Mouse (Mus musculus) intestine, embryonic 14.5 days (tissue): ENCODE measurements around the gene Fadd. TPM values are rescaled to one million over a fixed set of nuclear protein-coding genes. Genes with fewer than 3 reads are reported as not detected.

Experiments used
- ATAC-seq: fragments of 200-750 bp; cut with Nextera tagmentation; replicated peaks from 2 replicates; pipeline ENCODE4 v1.8.0; 2017; ENCODE audit warnings: low read depth, moderate number of reproducible peaks, moderate TSS enrichment, moderate library complexity; ENCODE audit not compliant: low FRiP score, low TSS enrichment
- DNase-seq: peaks from one replicate; pipeline ENCODE4 v3.0.0-alpha.2; 2018; ENCODE audit warnings: low spot score
- H3K27ac ChIP-seq: fragments of 300-500 bp; sonication (generic); 2 replicates; pipeline ENCODE4 v1.5.1; 2014; ENCODE audit warnings: low read depth, mild to moderate bottlenecking, control low read depth
- H3K27me3 ChIP-seq: fragments of 300-500 bp; sonication (generic); replicated peaks from 2 replicates; pipeline ENCODE4 v1.6.1; 2014; ENCODE audit warnings: low read length, control low read depth; ENCODE audit not compliant: control insufficient read depth, insufficient read depth
- H3K36me3 ChIP-seq: fragments of 300-500 bp; sonication (generic); 2 replicates; pipeline ENCODE4 v1.6.1; 2014; ENCODE audit warnings: low read length, control low read depth; ENCODE audit not compliant: control insufficient read depth, insufficient read depth
- H3K4me1 ChIP-seq: fragments of 300-500 bp; sonication (generic); replicated peaks from 2 replicates; pipeline ENCODE4 v1.6.1; 2014; ENCODE audit warnings: low read length, control low read depth, mixed read lengths; ENCODE audit not compliant: control insufficient read depth, insufficient read depth
- H3K4me2 ChIP-seq: fragments of 300-500 bp; sonication (generic); 2 replicates; pipeline ENCODE4 v1.6.1; 2014; ENCODE audit warnings: low read length
- H3K4me3 ChIP-seq: fragments of 300-500 bp; sonication (generic); 2 replicates; pipeline ENCODE4 v1.5.1; 2014; ENCODE audit warnings: low read depth, low read length, control low read depth, mixed read lengths
- H3K9ac ChIP-seq: fragments of 300-500 bp; sonication (generic); 2 replicates; pipeline ENCODE4 v1.6.1; 2014; ENCODE audit warnings: mild to moderate bottlenecking, low read length
- H3K9me3 ChIP-seq: fragments of 300-500 bp; sonication (generic); 2 replicates; pipeline ENCODE4 v1.6.1; 2016; ENCODE audit warnings: low read length, control low read depth; ENCODE audit not compliant: control insufficient read depth
- WGBS: fragments of 180-500 bp; shearing (Covaris S2); extraction: QIAGEN DNeasy Blood & Tissue Kit; methylation state at CpG from one replicate; pipeline ENCODE4 v1.1.7; 2014; 5-methylcytosine and 5-hydroxymethylcytosine counted together
- polyA plus RNA-seq: library from polyadenylated mRNA; unstranded; fragments of >200 nt; fragmentation: Nextera tagmentation; extraction: Ambion mirVana; gene quantifications from 2 replicates; pipeline ENCODE4 v1.2.1, GENCODE M21; 2014

Fadd gene
- polyA plus RNA-seq = 12.8 and 13.3 TPM in 2 replicates

DNA sequence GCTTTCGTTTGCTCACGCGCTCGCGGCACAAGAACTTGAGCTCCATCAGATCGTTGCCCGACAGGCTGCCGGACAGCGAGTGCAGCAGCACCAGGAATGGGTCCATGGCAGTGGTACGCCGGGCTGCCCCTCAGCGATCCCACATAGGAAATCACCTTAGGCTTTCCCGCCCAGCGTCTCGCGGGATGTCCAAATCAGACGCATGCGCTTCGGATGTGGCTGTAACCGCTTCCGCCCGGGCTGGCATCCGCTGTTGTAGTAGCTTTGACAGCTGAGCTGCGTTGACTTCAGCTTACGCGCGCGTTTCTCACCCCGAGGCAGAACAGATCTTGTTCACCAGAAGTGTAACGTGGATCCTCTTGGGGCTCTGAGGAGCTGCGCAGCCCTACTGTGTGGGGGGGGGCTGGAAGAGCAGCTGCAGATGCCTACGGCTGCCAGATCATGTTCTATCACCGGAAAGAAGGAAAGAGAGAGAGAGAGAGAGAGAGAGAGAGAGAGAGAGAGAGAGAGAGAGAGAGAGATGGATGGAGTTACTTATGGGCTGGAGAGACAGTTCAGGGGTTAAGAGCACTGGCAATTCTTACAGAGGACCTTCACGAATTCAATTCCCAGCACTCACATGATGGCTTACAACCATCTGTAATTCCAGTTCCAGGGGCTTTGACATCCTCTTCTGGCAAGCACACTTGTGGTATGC is at the start of gene Fadd:
Gene Fadd, minus strand, starts transcription at position 180 of the 697 bp plus-strand sequence.
- ATAC-seq (peak; percentile 87), DNase-seq (peak; percentile 98)
- H3K36me3 ChIP-seq = peaks cover 21% of the 10 kb centered on the region
- peak within 1 kb of the TSS; percentile 80 for H3K27ac ChIP-seq
- no peaks in the 10 kb centered on the region for H3K9me3 ChIP-seq
- H3K4me3 ChIP-seq = peak within 1 kb of the TSS; percentile 63
- peak within 1 kb of the TSS; percentile 58 for H3K9ac ChIP-seq
- peaks cover 11% of the 10 kb centered on the region for H3K4me1 ChIP-seq
- WGBS = 1% methylated on average over 34 of the region's 34 CpGs
- H3K4me2 ChIP-seq = peak within 1 kb of the TSS; percentile 72
- no peaks in the 10 kb centered on the region for H3K27me3 ChIP-seq

DNA sequence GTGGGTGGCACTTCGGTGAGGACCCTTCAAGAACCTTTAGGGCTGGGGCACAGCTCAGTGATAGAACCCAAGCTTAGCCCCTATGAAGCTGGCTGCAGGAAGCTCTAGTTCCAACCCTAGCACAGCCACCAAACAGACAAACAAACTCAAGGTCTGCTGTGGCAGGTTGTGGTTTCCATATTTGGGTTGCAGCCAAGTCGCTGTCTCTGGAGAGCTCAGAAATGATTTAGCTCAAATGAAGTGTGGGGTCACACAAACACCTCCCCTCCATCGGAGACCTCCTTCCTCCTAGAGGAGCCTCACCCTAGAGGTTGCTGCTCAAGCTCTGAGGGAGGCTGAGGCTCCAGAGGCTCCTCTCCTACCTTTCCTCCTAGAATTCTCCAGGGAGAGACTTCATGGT is 48.4 kb upstream of the Fadd start:
- peaks cover 6% of the 10 kb centered on the region; the same call in 1 of the 2 replicates for H3K4me1 ChIP-seq
- DNase-seq = no peak
- H3K27me3 ChIP-seq = no peaks in the 10 kb centered on the region
- no peaks in the 10 kb centered on the region for H3K9me3 ChIP-seq
- peaks cover 12% of the 10 kb centered on the region; the same call in 1 of the 2 replicates for H3K36me3 ChIP-seq
- no peak overlapping the region for H3K4me2 ChIP-seq
- no peak overlapping the region for H3K27ac ChIP-seq
- ATAC-seq = no peak
- H3K4me3 ChIP-seq = no peak overlapping the region
- WGBS = 73% methylated on average over 3 of the region's 3 CpGs
- H3K9ac ChIP-seq = no peak overlapping the region

DNA sequence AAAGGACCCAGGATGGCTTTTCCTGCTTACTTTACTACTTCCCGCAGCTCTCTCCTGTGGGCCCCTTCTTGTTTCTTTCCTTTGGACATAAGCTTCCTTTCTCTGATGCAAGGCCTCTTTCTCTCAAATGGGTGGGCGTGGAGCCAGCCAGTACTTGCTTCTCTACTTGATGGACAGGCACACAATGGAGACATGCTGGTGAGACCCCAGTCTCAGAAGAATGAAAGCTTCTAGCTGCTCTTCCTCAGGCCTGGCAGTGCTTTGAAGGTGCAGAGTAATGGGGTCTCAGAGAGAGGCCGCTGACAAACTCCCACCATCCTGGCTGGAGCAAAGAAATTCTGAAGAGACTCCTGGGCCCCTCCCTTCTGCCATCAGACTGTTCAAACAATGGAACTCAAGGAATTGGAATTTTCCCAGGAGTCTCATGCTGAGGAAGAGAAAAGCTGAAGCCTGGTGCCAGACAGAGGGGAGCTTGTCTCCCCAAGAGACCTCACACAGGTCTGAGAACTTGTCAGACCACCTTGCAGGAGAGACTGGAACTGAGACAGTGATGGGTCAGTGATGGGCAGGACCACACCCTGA is 46.2 kb upstream of the Fadd start:
- Histone ChIP-seq H3K4me1 (peaks cover 6% of the 10 kb centered on the region; the same call in 1 of the 2 replicates), H3K4me2 (no peak overlapping the region), H3K27ac (no peak overlapping the region), H3K27me3 (no peaks in the 10 kb centered on the region), H3K4me3 (no peak overlapping the region), H3K9me3 (no peaks in the 10 kb centered on the region), H3K9ac (no peak overlapping the region), H3K36me3 (peaks cover 11% of the 10 kb centered on the region; the same call in 1 of the 2 replicates)
- ATAC-seq (0 out of 2 replicates have a peak, but pooled peaks have one; percentile 30), DNase-seq (peak; percentile 58)
- 29% methylated on average over 3 of the region's 3 CpGs for WGBS

DNA sequence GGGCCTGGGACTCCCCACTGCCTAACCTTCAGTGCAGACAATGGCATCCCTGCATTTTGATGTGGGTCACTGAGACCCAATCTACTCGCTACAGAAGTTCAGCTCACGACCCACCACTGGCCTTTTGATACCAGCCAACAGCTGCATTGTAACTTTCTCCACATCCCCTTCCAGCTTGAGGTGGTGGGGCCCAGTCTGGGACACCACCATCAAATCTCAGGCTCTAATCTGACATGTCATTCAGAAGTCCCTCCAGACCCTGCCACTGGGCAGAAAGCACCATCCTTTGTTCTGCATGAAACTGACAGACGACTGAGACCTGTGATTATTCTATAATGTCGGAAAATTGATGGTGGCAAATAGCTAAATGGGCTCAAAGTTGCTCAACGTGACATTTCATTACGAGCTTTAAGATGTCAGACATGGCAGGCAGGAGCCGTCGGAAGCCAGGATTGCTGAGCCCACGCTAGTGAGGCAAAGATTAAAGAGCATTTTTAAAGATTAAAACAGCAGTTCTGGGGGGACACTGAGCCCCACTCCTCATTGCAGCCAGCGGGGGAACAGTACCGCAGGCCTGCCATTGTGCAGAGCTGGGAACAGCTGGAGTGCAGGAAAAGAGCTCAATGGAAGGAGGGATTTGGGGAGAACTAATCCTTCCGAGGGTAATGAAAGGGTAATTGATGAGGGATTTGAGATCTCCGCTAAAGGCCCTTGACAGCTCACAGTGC is 45.5 kb upstream of the Fadd start:
- Histone ChIP-seq H3K27me3 (no peaks in the 10 kb centered on the region), H3K4me3 (no peak overlapping the region), H3K27ac (no peak overlapping the region), H3K9ac (no peak overlapping the region), H3K9me3 (no peaks in the 10 kb centered on the region), H3K36me3 (peaks cover 5% of the 10 kb centered on the region; the same call in 1 of the 2 replicates), H3K4me2 (no peak overlapping the region), H3K4me1 (peaks cover 6% of the 10 kb centered on the region; the same call in 1 of the 2 replicates)
- 55% methylated on average over 13 of the region's 13 CpGs for WGBS
- ATAC-seq (no peak), DNase-seq (no peak)

DNA sequence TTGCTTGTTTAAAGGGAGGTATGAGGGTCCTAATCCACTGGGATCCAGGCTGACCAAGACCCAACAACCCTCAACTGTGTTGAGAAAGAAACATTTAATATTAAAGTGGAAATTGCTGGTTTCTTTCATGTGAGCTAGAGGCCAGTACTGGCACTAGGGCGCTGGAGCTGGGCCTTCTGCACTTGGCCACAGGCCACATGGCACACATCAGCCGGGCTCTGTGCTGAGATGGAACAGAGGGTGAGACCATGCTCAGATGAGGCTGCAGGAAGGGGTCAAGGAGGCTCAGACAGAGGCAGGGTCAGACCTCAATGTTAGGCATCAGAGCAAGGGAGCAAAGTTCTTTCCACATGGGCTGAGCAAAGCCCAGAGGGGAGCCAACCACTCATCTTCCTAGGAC is 43.8 kb upstream of the Fadd start:
- H3K27ac ChIP-seq = no peak overlapping the region
- no peaks in the 10 kb centered on the region for H3K9me3 ChIP-seq
- no peak overlapping the region for H3K9ac ChIP-seq
- ATAC-seq = no peak
- no peaks in the 10 kb centered on the region for H3K27me3 ChIP-seq
- H3K4me1 ChIP-seq = peaks cover 6% of the 10 kb centered on the region; the same call in 1 of the 2 replicates
- H3K36me3 ChIP-seq = 0 out of 2 replicates have a peak, but pooled peaks cover 5% of the 10 kb centered on the region
- no peak for DNase-seq
- no peak overlapping the region for H3K4me2 ChIP-seq
- no peak overlapping the region for H3K4me3 ChIP-seq
- WGBS = 85% methylated on average over 2 of the region's 2 CpGs

DNA sequence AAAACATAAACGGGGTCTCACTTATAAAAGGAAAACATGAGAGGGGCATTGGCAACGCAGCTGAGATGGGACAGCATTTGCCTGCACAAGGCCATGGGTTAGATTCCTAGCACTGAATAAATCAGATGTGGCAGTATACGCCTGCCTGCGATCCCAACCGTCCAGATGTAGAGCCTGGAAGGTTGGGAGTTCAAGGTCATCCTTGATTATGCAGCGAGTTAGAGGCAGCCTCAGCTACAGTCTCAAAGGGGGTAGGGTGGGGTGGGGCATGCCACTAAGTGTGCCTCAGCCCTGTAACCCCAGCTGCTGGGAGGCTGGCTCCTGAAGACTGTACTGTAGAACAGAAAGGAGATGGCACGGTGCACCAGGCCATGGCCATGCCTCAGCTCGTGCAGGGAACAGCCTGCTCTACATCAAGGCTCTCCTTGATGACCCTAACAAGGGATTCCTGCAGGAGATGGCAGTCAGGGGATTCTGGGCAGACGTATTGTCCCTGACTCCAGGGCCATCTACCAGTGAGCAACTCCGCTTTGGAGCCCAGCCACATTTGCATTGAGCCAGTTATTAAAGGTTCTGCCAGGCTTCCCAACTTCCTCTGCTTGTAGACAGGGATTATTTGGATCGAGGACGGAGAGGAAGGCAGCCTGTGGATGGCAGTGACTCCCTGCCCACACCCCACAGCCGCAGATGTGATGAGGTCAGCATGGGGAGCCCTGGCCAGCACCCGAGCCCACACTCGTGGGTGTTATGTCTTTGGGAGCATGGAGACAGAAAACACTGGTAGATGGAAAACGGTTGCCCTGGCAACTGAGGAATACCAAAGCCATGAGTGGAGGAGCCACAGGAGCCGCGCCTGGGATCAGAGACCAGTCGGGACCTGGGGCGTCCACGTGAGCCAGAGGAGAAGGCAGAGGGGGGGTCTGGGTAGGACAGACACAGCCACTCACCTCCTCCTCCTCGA is 38.7 kb upstream of the Fadd start:
- Histone ChIP-seq H3K27me3 (no peaks in the 10 kb centered on the region), H3K9ac (no peak overlapping the region), H3K27ac (no peak overlapping the region), H3K4me3 (no peak overlapping the region), H3K36me3 (peaks cover 13% of the 10 kb centered on the region), H3K4me2 (no peak overlapping the region), H3K9me3 (no peaks in the 10 kb centered on the region), H3K4me1 (no peaks in the 10 kb centered on the region)
- WGBS = 66% methylated on average over 22 of the region's 22 CpGs
- DNase-seq (no peak), ATAC-seq (no peak)

DNA sequence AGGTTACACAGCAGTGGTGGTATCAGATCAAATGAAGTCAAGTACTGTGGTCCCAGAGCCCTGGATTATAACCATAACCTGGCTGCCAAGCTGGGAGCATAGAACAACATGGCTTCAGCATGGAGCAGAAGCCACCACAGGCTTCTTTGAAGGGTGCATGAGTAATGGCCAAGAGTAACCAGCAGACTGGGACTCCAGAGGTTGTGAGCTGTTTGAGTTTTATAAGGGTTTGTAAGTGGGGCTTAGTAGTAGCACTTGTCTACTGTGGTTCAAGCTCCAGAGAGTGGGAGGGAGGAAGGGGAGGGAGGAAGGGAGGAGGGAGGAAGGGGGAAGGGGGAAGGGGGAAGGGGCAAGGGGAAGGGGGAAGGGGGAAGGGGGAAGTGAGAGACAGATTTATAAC is 38.1 kb upstream of the Fadd start:
- H3K27ac ChIP-seq = no peak overlapping the region

DNA sequence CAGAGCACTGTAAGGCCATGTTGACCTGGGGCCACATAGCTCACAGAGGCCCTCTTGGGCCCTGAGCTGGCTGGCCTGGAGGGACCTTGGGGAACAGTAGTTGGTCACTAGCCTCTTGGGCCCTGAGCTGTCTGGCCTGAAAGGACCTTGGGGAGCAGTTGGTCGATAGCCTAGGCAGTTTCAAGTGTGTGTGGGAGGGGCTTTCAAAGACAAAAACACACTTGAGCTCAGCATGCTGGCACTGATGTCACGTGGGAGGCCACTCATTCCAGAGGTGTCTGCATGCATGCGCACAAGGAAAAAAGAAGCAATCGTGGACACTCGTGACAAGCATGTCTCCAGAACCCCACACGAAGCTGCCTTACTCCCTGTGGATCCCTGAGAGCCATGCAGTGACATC is 33.1 kb upstream of the Fadd start:
- Histone ChIP-seq H3K36me3 (peaks cover 16% of the 10 kb centered on the region), H3K27me3 (no peaks in the 10 kb centered on the region), H3K4me2 (no peak overlapping the region), H3K4me1 (no peaks in the 10 kb centered on the region), H3K9me3 (no peaks in the 10 kb centered on the region), H3K4me3 (no peak overlapping the region), H3K9ac (no peak overlapping the region), H3K27ac (no peak overlapping the region)
- 72% methylated on average over 6 of the region's 6 CpGs for WGBS
- no peak for DNase-seq
- no peak for ATAC-seq

More for the DNA sequence above, 38.1 kb upstream of the Fadd start:
- no peaks in the 10 kb centered on the region for H3K4me1 ChIP-seq
- no peak overlapping the region for H3K9ac ChIP-seq
- DNase-seq = no peak
- H3K4me2 ChIP-seq = no peak overlapping the region
- H3K9me3 ChIP-seq = no peaks in the 10 kb centered on the region
- no peak for ATAC-seq
- H3K27me3 ChIP-seq = no peaks in the 10 kb centered on the region
- H3K4me3 ChIP-seq = no peak overlapping the region
- peaks cover 13% of the 10 kb centered on the region for H3K36me3 ChIP-seq
